In genomic region chr9:53301269-53301720, GRCm38 (mm10) we compare ENCODE assay signal across 8 mouse cellular contexts. TPM values are rescaled to one million over a fixed set of nuclear protein-coding genes. Genes with fewer than 3 reads are reported as not detected.
DNase-seq lines count a peak whose midpoint lies in the region; ATAC-seq and TF ChIP-seq lines count a peak whose summit lies in the region.

Gene Exph5 (plus strand): TSS chr9:53301670.

- peak; percentile 57; the same call in 1 of the 2 replicates for ATAC-seq in forebrain, embryonic 13.5 days
- peak; percentile 82 for ATAC-seq in kidney, embryonic 15.5 days (replicated peaks; ENCODE audit: low FRiP score)
- peak; percentile 59 for ATAC-seq in liver, embryonic 16.5 days (ENCODE audit: low read depth)
- ATAC-seq in neural tube, embryonic 14.5 days (ENCODE audit: low read depth) = no peak

- peaks cover 19% of the 10 kb centered on the region for H3K27me3 ChIP-seq in forebrain, embryonic 13.5 days
- H3K27me3 ChIP-seq in kidney, embryonic 15.5 days = no peaks in the 10 kb centered on the region
- H3K27me3 ChIP-seq in liver, embryonic 16.5 days (ENCODE audit: control insufficient read depth, insufficient read depth, low read depth, low read length) = peaks cover 9% of the 10 kb centered on the region
- H3K27me3 ChIP-seq in neural tube, embryonic 14.5 days (ENCODE audit: control insufficient read depth, insufficient read depth, low read length) = no peaks in the 10 kb centered on the region

- under 1% methylated on average over 11 of the region's 11 CpGs for WGBS in forebrain, embryonic 13.5 days
- WGBS in kidney, embryonic 15.5 days = under 1% methylated on average over 11 of the region's 11 CpGs
- WGBS in liver, embryonic 16.5 days (ENCODE audit: insufficient replicate concordance) = 1% methylated on average over 11 of the region's 11 CpGs
- under 1% methylated on average over 11 of the region's 11 CpGs for WGBS in neural tube, embryonic 14.5 days

- H3K27ac ChIP-seq in forebrain, embryonic 13.5 days = no peak within 1 kb of the TSS
- peak within 1 kb of the TSS; percentile 62 for H3K27ac ChIP-seq in kidney, embryonic 15.5 days
- H3K27ac ChIP-seq in liver, embryonic 16.5 days (ENCODE audit: low read length) = no peak within 1 kb of the TSS
- H3K27ac ChIP-seq in neural tube, embryonic 14.5 days (ENCODE audit: low read depth, low read length) = no peak within 1 kb of the TSS

- no peak for TF ChIP-seq POLR2A in brain, embryonic 14.5 days (IDR thresholded peaks at IDR 0.05; ENCODE audit: borderline replicate concordance, extremely low read depth, insufficient read depth, insufficient read length, poor library complexity, severe bottlenecking)

- peak within 1 kb of the TSS; percentile 45 for H3K9ac ChIP-seq in forebrain, embryonic 13.5 days
- H3K9ac ChIP-seq in kidney, embryonic 15.5 days = peak within 1 kb of the TSS; percentile 25; the same call in 1 of the 2 replicates
- H3K9ac ChIP-seq in liver, embryonic 16.5 days (ENCODE audit: low read depth, low read length) = no peak within 1 kb of the TSS
- 0 out of 2 replicates have a peak within 1 kb of the TSS, but pooled peaks have one; percentile 2 for H3K9ac ChIP-seq in neural tube, embryonic 14.5 days (replicated peaks; ENCODE audit: low read depth, low read length)

- H3K4me3 ChIP-seq in forebrain, embryonic 13.5 days = peak within 1 kb of the TSS; percentile 38
- peak within 1 kb of the TSS; percentile 48 for H3K4me3 ChIP-seq in kidney, embryonic 15.5 days (replicated peaks)
- peak within 1 kb of the TSS; percentile 30 for H3K4me3 ChIP-seq in liver, embryonic 16.5 days (ENCODE audit: low read depth, low read length)
- H3K4me3 ChIP-seq in neural tube, embryonic 14.5 days (ENCODE audit: low read depth, low read length) = peak within 1 kb of the TSS; percentile 26

- TF ChIP-seq CTCF in brain, embryonic 14.5 days (IDR thresholded peaks at IDR 0.05; ENCODE audit: borderline replicate concordance, extremely low read depth, insufficient read depth, insufficient read length) = no peak

- no peaks in the 10 kb centered on the region for H3K36me3 ChIP-seq in forebrain, embryonic 13.5 days (ENCODE audit: poor library complexity, severe bottlenecking)
- no peaks in the 10 kb centered on the region for H3K36me3 ChIP-seq in kidney, embryonic 15.5 days
- H3K36me3 ChIP-seq in liver, embryonic 16.5 days (ENCODE audit: control insufficient read depth, insufficient read depth) = no peaks in the 10 kb centered on the region
- H3K36me3 ChIP-seq in neural tube, embryonic 14.5 days (ENCODE audit: control insufficient read depth, insufficient read depth, low read length) = no peaks in the 10 kb centered on the region

- H3K4me1 ChIP-seq in forebrain, embryonic 13.5 days = peaks cover 14% of the 10 kb centered on the region
- peaks cover 15% of the 10 kb centered on the region for H3K4me1 ChIP-seq in kidney, embryonic 15.5 days
- no peaks in the 10 kb centered on the region for H3K4me1 ChIP-seq in liver, embryonic 16.5 days (ENCODE audit: control insufficient read depth, low read depth, low read length)
- H3K4me1 ChIP-seq in neural tube, embryonic 14.5 days (ENCODE audit: control insufficient read depth, insufficient read depth, low read length) = 0 out of 2 replicates have a peak, but pooled peaks cover 6% of the 10 kb centered on the region

- peak within 1 kb of the TSS; percentile 70 for H3K4me2 ChIP-seq in forebrain, embryonic 13.5 days
- H3K4me2 ChIP-seq in kidney, embryonic 15.5 days = peak within 1 kb of the TSS; percentile 94
- H3K4me2 ChIP-seq in liver, embryonic 16.5 days (ENCODE audit: low read depth, low read length) = peak within 1 kb of the TSS; percentile 53
- H3K4me2 ChIP-seq in neural tube, embryonic 14.5 days (ENCODE audit: low read depth, low read length) = peak within 1 kb of the TSS; percentile 55

- peak; percentile 47 for DNase-seq in adrenal gland, postnatal 14 days
- DNase-seq in adrenal gland, adult 18-20 months (ENCODE audit: low spot score in 2 of 2) = no peak
- peak; percentile 64 for DNase-seq in brain, embryonic 14.5 days (ENCODE audit: low read depth)
- DNase-seq in urinary bladder, postnatal 36 days (ENCODE audit: low spot score in 2 of 2) = peak; percentile 21 to 36

- H3K9me3 ChIP-seq in forebrain, embryonic 13.5 days (replicated peaks) = no peaks in the 10 kb centered on the region
- no peaks in the 10 kb centered on the region for H3K9me3 ChIP-seq in kidney, embryonic 15.5 days (replicated peaks)
- no peaks in the 10 kb centered on the region for H3K9me3 ChIP-seq in liver, embryonic 16.5 days (replicated peaks; ENCODE audit: control insufficient read depth, low read length)
- H3K9me3 ChIP-seq in neural tube, embryonic 14.5 days (ENCODE audit: control insufficient read depth, low read length) = no peaks in the 10 kb centered on the region

RNA-seq across cellular contexts. Expression of gene Exph5, which starts in this region (rescaled TPM):
- 0.38 and 1.4 TPM in 2 replicates for total RNA-seq in adrenal gland, postnatal 14 days (2021)
- under 1 TPM; 0.13 to 0.20 TPM for total RNA-seq in adrenal gland, adult 18-20 months (2021)
- polyA plus RNA-seq in brain, embryonic 14.5 days (2012; rRNA removed) = 0.08 and 0.23 TPM in 2 replicates
- 0.10 TPM in 1 of 2 replicates, not detected in the other for polyA plus RNA-seq in forebrain, embryonic 13.5 days (2015; fragmentation: Nextera tagmentation; extraction: Ambion mirVana)
- 1.9 and 2.2 TPM in 2 replicates for polyA plus RNA-seq in kidney, embryonic 15.5 days (2015; fragmentation: Nextera tagmentation; extraction: Ambion mirVana)
- 0.50 and 0.51 TPM in 2 replicates for polyA plus RNA-seq in liver, embryonic 16.5 days (2015; fragmentation: Nextera tagmentation; extraction: Ambion mirVana)
- 0.18 and 0.50 TPM in 2 replicates for polyA plus RNA-seq in neural tube, embryonic 14.5 days (2014; fragmentation: Nextera tagmentation; extraction: Ambion mirVana)

Comparison
In these comparisons a context has a peak if more than half of its experiments do, and no peak if none do; other contexts are left out.
1. DNase-seq: peak in adrenal gland, postnatal 14 days (single experiment) and urinary bladder, postnatal 36 days (2 of 2); none in adrenal gland, adult 18-20 months (0 of 2).
2. Peak in DNase-seq in brain, embryonic 14.5 days; RNA of the gene not detected or under 1 TPM.
3. Peak in ATAC-seq, H3K4me3 ChIP-seq, H3K9ac ChIP-seq and H3K4me2 ChIP-seq in forebrain, embryonic 13.5 days; RNA of the gene not detected or under 1 TPM.
4. Peak in ATAC-seq, H3K4me3 ChIP-seq and H3K4me2 ChIP-seq in liver, embryonic 16.5 days; RNA of the gene not detected or under 1 TPM.
5. Peak in every context shown above with its lines, with median percentiles within 50 percentile points of each other: H3K4me2 ChIP-seq and H3K4me3 ChIP-seq.